Mouse (Mus musculus) forebrain, embryonic 15.5 days (tissue): ENCODE measurements around the gene Zfp661. TPM values are rescaled to one million over a fixed set of nuclear protein-coding genes. Genes with fewer than 3 reads are reported as not detected.

ENCODE experiments used
- polyA plus RNA-seq: library from polyadenylated mRNA; unstranded; fragments of >200 nt; fragmentation: Nextera tagmentation; extraction: Ambion mirVana; gene quantifications from 2 replicates; pipeline ENCODE4 v1.2.1, GENCODE M21; 2015

The Zfp661 gene
- polyA plus RNA-seq, 1 experiment from 2014 or later, result 11.0 TPM

Other genes starting within 250 kb of the Zfp661 start
- not detected in 2 replicates for gene Astl, start 248.5 kb downstream of the Zfp661 start, polyA plus RNA-seq
- gene Adra2b, start 223.9 kb downstream of the Zfp661 start, polyA plus RNA-seq, result 0.88 and 1.00 TPM in 2 replicates
- gene Gpat2, start 161.9 kb downstream of the Zfp661 start, polyA plus RNA-seq, result 0.09 TPM in 1 of 2 replicates, not detected in the other
- 29.9 and 33.1 TPM in 2 replicates for gene Fahd2a, start 142.5 kb downstream of the Zfp661 start, polyA plus RNA-seq
- gene Kcnip3, start 65.0 kb downstream of the Zfp661 start, polyA plus RNA-seq, result 8.3 and 8.6 TPM in 2 replicates
- gene Prom2, start 45.6 kb downstream of the Zfp661 start, polyA plus RNA-seq, result not detected in 2 replicates
- gene Mrps5, start 128 bp upstream of the Zfp661 start, polyA plus RNA-seq, result 181 and 189 TPM in 2 replicates
- gene Mal, start 69.6 kb upstream of the Zfp661 start, polyA plus RNA-seq, result 1.0 and 1.4 TPM in 2 replicates
- 0.68 and 0.70 TPM in 2 replicates for gene Mall, start 142.8 kb upstream of the Zfp661 start, polyA plus RNA-seq
- 19.3 and 19.6 TPM in 2 replicates for gene Nphp1, start 201.8 kb upstream of the Zfp661 start, polyA plus RNA-seq
- 31.8 and 36.1 TPM in 2 replicates for gene Mtln, start 205.4 kb upstream of the Zfp661 start, polyA plus RNA-seq
- gene Bub1, start 244.8 kb upstream of the Zfp661 start, polyA plus RNA-seq, result 23.6 and 27.3 TPM in 2 replicates